Mouse (Mus musculus) forebrain, embryonic 16.5 days (tissue): ENCODE data around the gene Tuba8. TPM values are rescaled to one million over a fixed set of nuclear protein-coding genes. Genes with fewer than 3 reads are reported as not detected.

ENCODE experiments used
- ATAC-seq: fragments of 200-750 bp; cut with Nextera tagmentation; 2 replicates; pipeline ENCODE4 v1.8.0; 2017; ENCODE audit warnings: mild to moderate bottlenecking, moderate library complexity
- H3K27ac ChIP-seq: fragments of 300-500 bp; sonication (generic); 2 replicates; pipeline ENCODE4 v1.5.1; 2014; ENCODE audit warnings: low read length, control low read depth
- H3K27me3 ChIP-seq: fragments of 300-500 bp; sonication (generic); replicated peaks from 2 replicates; pipeline ENCODE4 v1.6.1; 2014; ENCODE audit warnings: low read length; ENCODE audit not compliant: control insufficient read depth, insufficient read depth
- H3K36me3 ChIP-seq: fragments of 300-500 bp; sonication (generic); 2 replicates; pipeline ENCODE4 v1.6.1; 2014; ENCODE audit not compliant: control insufficient read depth, insufficient read depth
- H3K4me1 ChIP-seq: fragments of 300-500 bp; sonication (generic); replicated peaks from 2 replicates; pipeline ENCODE4 v1.6.1; 2014; ENCODE audit warnings: low read length; ENCODE audit not compliant: control insufficient read depth, insufficient read depth
- H3K4me2 ChIP-seq: fragments of 300-500 bp; sonication (generic); 2 replicates; pipeline ENCODE4 v1.6.1; 2014; ENCODE audit warnings: mild to moderate bottlenecking, low read length, control low read depth
- H3K4me3 ChIP-seq: fragments of 300-500 bp; sonication (generic); replicated peaks from 2 replicates; pipeline ENCODE4 v1.5.1; 2014; ENCODE audit warnings: mild to moderate bottlenecking, low read length, control low read depth
- H3K9ac ChIP-seq: fragments of 300-500 bp; sonication (generic); replicated peaks from 2 replicates; pipeline ENCODE4 v1.6.1; 2014; ENCODE audit warnings: low read depth, low read length, control low read depth
- H3K9me3 ChIP-seq: fragments of 300-500 bp; sonication (generic); 2 replicates; pipeline ENCODE4 v1.6.1; 2016; ENCODE audit warnings: low read length; ENCODE audit not compliant: control insufficient read depth
- WGBS: fragments of 180-500 bp; shearing (Covaris S2); extraction: QIAGEN DNeasy Blood & Tissue Kit; methylation state at CpG from one replicate; pipeline ENCODE4 v1.1.7; 2014; 5-methylcytosine and 5-hydroxymethylcytosine counted together
- polyA plus RNA-seq: library from polyadenylated mRNA; unstranded; fragments of >200 nt; fragmentation: Nextera tagmentation; extraction: Ambion mirVana; gene quantifications from 2 replicates; pipeline ENCODE4 v1.2.1, GENCODE M21; 2015

Tuba8 gene
- polyA plus RNA-seq, result 0.35 TPM in 1 of 2 replicates, not detected in the other

DNA sequence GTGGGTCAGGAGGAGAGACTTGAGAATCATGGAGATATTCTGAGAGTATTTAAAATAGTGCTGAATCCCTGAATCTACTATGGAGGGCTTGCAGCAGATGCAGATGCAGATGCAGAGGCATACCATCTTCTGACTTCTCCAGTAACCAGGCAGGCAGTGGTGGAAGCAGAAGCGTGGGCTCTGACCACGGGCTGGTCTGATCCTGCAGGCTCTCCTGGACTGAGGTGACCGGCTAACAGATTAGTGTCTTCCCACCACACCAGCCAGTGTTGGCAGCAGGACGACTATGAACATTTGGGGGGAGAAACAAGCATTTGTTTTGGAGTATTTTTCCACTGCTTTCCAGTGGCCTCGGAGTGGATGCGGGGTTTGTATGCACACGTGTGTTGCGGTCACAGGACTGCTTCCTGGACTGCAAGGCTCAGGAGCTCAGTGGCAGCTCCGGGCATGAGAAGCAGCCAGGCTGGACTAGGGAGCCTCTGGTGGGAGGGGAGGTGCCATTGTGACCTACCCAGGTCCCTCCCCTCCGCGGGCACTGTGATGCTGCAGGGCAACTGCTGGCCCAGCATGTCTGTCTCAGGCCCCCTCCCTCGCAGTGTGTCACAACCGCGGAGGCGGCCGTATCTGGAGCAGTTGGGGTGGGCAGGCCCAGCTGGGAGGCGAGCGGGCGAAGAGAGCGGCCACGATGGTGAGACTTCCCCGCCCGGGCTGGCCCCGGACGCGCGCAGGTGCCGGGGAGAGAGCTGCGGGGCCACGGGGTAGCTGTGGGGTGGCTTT is at the start of gene Tuba8:
TSS of gene Tuba8 (plus strand) at position 548 of the 777 bp plus-strand sequence.
- Histone ChIP-seq H3K4me1 (peaks cover 17% of the 10 kb centered on the region), H3K36me3 (no peaks in the 10 kb centered on the region), H3K4me2 (peak within 1 kb of the TSS; percentile 91), H3K4me3 (peak within 1 kb of the TSS; percentile 48), H3K27ac (no peak within 1 kb of the TSS), H3K27me3 (peaks cover 3% of the 10 kb centered on the region; the same call in 1 of the 2 replicates), H3K9ac (peak within 1 kb of the TSS; percentile 51), H3K9me3 (no peaks in the 10 kb centered on the region)
- WGBS, result 3% methylated on average over 27 of the region's 30 CpGs
- peak; percentile 70 for ATAC-seq

DNA sequence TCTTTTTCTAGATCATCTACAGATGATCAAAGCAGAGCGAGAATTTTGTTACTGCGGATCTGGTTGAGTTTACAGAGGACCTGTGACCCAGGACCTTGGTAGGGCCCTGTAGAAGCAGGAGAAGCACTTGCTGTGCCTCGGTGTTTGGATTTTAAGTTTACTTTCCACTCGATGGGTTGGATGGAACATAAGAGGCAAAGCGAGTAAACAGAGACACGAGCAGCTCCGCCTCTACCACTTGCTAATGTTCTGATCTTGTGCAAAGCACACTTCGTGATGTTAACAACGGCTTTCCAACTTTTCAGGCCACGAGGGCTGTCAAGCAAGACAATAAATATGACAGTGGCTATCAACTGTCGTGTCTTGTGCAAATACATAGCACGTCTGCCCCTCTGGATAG is 47.9 kb upstream of the Tuba8 start:
- no peaks in the 10 kb centered on the region for H3K4me1 ChIP-seq
- no peaks in the 10 kb centered on the region for H3K9me3 ChIP-seq
- H3K9ac ChIP-seq, result no peak overlapping the region
- no peak overlapping the region for H3K4me2 ChIP-seq
- no peaks in the 10 kb centered on the region for H3K36me3 ChIP-seq
- no peak overlapping the region for H3K4me3 ChIP-seq
- 93% methylated on average over 12 of the region's 12 CpGs for WGBS
- no peak overlapping the region for H3K27ac ChIP-seq
- no peaks in the 10 kb centered on the region for H3K27me3 ChIP-seq
- ATAC-seq, result no peak

DNA sequence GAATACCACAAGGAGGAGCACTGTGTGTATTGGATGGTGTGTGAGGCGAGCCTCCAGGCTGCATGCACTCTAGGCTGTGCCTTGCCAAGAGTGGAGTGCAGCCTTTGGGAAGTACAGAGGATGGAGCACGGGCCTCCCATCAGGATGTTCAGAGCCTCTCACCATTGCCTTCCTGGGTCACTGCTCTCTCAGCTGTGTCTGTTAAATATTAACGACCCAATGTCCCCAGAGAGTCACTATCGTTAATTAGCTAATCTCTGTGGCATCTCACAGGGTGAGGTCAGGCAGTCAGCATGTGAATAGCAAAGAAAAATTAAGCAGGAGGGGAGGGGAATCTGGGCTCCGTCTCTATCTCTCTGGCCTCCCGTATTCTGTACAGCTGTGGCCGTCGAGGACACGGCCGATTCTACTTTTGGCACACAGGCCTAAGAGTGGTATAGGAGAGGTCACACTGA is 44.4 kb upstream of the Tuba8 start:
- H3K4me3 ChIP-seq, result no peak overlapping the region
- no peak overlapping the region for H3K9ac ChIP-seq
- 42% methylated on average over 10 of the region's 10 CpGs for WGBS
- H3K4me1 ChIP-seq, result no peaks in the 10 kb centered on the region
- H3K27ac ChIP-seq, result no peak overlapping the region
- H3K36me3 ChIP-seq, result no peaks in the 10 kb centered on the region
- no peak for ATAC-seq
- H3K9me3 ChIP-seq, result no peaks in the 10 kb centered on the region
- no peak overlapping the region for H3K4me2 ChIP-seq
- H3K27me3 ChIP-seq, result no peaks in the 10 kb centered on the region

DNA sequence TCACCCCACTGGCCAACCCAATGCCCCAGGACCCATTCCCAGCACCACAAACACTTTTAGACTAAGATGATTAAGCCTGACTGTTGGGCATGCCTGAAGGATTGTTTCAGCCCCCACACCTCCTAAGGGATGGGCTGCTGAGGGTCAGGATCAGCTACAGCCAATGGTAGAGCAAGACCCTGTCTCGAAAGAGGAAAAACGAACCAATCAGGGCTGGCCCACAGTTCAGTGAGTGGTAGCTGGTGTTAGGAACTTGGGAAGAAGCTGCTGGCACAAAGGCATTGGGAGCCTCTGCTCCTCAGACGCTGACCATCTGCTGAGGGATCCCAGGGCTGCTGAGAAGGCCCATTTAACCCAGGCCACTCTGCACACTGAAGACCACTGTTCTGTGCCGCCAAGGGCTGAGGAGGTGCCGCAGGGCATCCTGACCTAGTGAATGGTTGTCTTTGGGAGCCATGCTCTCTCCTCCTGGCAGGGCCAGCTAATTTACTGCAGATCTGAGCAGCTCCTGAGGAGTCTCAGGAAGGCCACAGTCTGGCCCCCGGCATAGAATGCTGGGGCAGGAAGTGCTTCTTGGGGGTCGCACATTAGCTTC is 43.0 kb upstream of the Tuba8 start:
- Histone ChIP-seq H3K9ac (no peak overlapping the region), H3K27ac (no peak overlapping the region), H3K36me3 (no peaks in the 10 kb centered on the region), H3K27me3 (no peaks in the 10 kb centered on the region), H3K4me2 (no peak overlapping the region), H3K4me1 (no peaks in the 10 kb centered on the region), H3K9me3 (no peaks in the 10 kb centered on the region), H3K4me3 (no peak overlapping the region)
- no peak for ATAC-seq
- 80% methylated on average over 7 of the region's 7 CpGs for WGBS

DNA sequence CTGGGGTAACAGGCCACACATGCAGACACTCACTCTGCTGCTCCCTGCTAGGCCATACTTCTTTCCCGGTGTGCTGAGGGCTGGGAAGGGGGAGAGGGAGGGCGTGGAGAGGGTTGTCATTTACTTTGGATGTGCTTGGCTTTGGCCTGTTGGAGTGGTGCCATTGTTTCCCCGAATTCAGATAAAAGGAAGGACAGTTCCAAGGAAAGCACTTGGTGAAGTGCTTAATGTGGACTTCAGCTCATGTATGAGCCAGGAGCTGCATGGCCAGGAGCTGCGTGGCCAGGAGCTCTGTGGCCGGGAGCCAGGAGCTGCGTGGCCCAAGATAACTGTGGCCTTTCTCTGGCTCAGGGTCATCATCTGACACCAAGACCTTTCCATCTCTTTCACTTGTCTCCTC is 39.4 kb upstream of the Tuba8 start:
- Histone ChIP-seq H3K4me2 (no peak overlapping the region), H3K4me3 (no peak overlapping the region), H3K9me3 (no peaks in the 10 kb centered on the region), H3K27me3 (no peaks in the 10 kb centered on the region), H3K27ac (no peak overlapping the region), H3K9ac (no peak overlapping the region), H3K4me1 (no peaks in the 10 kb centered on the region), H3K36me3 (no peaks in the 10 kb centered on the region)
- no peak for ATAC-seq
- 80% methylated on average over 6 of the region's 6 CpGs for WGBS

DNA sequence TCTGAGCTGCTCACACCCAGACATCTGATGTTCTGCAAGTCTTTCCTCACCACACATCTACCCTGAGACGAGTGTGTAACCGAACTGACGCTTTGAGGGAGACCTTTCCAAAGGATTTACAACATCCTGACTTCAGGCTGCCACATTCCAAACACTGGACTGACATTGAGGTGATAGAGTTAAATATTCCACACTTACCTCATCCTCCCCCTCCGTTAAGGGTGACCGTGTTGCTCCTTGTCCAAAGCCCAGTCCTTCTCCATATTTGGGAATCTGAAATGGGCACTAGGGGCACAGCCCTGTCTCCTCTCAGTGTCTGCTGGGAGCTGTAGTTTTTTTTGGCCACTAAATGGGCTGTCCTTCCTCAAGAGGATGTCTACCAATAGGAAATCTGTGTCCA is 37.0 kb upstream of the Tuba8 start:
- no peak for ATAC-seq
- Histone ChIP-seq H3K36me3 (no peaks in the 10 kb centered on the region), H3K9me3 (no peaks in the 10 kb centered on the region), H3K9ac (no peak overlapping the region), H3K4me3 (no peak overlapping the region), H3K4me2 (no peak overlapping the region), H3K4me1 (no peaks in the 10 kb centered on the region), H3K27ac (no peak overlapping the region), H3K27me3 (no peaks in the 10 kb centered on the region)
- WGBS, result 81% methylated on average over 5 of the region's 5 CpGs

DNA sequence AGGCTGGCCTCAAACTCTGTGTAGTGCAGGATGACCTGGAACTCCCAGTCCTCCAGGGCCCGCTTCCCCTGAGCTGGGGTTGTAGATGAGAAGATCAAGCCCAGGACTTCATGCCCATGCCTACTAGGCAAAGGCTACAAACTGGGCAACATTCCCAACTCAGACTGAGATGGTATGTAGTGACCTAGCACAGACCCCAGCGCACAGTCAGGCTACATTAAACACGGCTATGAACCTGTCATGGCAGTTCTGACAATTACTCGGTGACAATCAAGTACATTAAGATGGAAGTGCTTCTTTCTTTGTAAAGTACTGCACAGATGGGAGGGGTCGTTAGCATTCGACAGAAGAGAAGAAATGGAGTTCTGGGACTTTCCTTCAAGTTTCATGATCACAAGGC is 35.7 kb upstream of the Tuba8 start:
- Histone ChIP-seq H3K9ac (no peak overlapping the region), H3K4me3 (no peak overlapping the region), H3K27me3 (no peaks in the 10 kb centered on the region), H3K27ac (no peak overlapping the region), H3K9me3 (no peaks in the 10 kb centered on the region), H3K4me2 (no peak overlapping the region), H3K4me1 (peaks cover 2% of the 10 kb centered on the region; the same call in 1 of the 2 replicates), H3K36me3 (no peaks in the 10 kb centered on the region)
- no peak for ATAC-seq
- 90% methylated on average over 6 of the region's 6 CpGs for WGBS

DNA sequence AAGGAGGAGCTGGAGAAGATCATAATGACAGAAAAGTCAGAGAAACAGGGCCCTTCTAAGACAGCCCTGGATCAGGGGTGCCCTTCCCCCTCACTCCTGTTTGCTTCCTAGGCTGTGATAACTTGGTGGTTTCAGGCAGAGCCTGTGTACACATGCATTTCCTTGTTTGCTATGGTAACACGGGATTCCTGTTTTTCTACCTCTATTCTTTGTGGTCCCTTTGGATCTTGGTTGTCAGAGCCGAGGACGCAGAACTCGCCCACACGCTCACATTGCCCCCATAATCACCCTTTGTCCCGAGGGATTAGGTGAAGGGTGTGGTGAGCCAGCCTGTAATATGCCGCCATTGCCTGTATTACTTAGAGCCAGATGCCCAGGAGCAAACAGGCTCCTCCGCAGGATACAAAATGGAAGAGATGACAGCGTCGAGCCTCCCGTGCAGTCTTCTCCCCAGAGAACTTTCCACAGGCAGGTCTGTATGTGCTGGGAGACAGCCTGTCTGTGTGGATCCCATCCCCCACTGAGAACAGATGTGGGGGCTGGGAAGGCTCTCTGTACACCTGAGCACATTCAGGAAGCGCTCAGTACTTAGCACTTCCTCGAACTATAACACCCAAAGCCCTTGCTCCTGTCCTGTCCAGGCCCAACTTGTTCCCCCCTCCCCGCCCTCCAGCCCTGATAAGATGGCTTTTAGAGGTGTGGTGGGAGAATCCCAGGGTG is 34.3 kb upstream of the Tuba8 start:
- Histone ChIP-seq H3K4me2 (no peak overlapping the region), H3K36me3 (no peaks in the 10 kb centered on the region), H3K27me3 (no peaks in the 10 kb centered on the region), H3K4me1 (peaks cover 2% of the 10 kb centered on the region; the same call in 1 of the 2 replicates), H3K4me3 (no peak overlapping the region), H3K9me3 (no peaks in the 10 kb centered on the region), H3K27ac (no peak overlapping the region), H3K9ac (no peak overlapping the region)
- ATAC-seq, result peak; percentile 21; the same call in 1 of the 2 replicates
- WGBS, result 54% methylated on average over 14 of the region's 14 CpGs

DNA sequence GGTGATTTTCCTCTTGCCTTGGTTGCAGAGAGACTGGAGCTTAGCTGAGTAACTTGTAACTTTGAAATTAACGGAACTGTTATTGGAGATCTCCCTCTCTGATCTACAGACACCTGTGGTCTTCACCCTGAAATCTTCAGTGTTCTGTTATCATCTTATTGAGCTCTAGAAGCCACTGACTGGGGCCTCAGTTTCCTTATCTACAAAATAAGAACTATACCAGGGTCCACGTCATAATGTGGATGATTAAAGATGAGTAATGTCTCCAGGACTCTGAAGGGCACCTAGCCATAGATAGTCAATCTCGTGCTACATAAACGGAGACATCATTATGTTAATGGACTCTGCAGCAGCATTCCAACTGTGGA is 33.8 kb upstream of the Tuba8 start:
- no peaks in the 10 kb centered on the region for H3K9me3 ChIP-seq
- peaks cover 2% of the 10 kb centered on the region; the same call in 1 of the 2 replicates for H3K4me1 ChIP-seq
- 78% methylated on average over 4 of the region's 4 CpGs for WGBS
- H3K4me2 ChIP-seq, result no peak overlapping the region
- H3K27me3 ChIP-seq, result no peaks in the 10 kb centered on the region
- H3K36me3 ChIP-seq, result no peaks in the 10 kb centered on the region
- H3K4me3 ChIP-seq, result no peak overlapping the region
- no peak overlapping the region for H3K27ac ChIP-seq
- no peak for ATAC-seq
- no peak overlapping the region for H3K9ac ChIP-seq
